Mouse (Mus musculus) megakaryocyte, embryonic 14.5 days (primary cell): ENCODE data around the gene Rab3b. TPM values are rescaled to one million over a fixed set of nuclear protein-coding genes. Genes with fewer than 3 reads are reported as not detected.
"Not testable (repeated sequence)": the region's sequence is repeated elsewhere in the genome, so short reads cannot be mapped to it uniquely, and the experiment has no call there.

Experiments used
- H3K27me3 ChIP-seq: replicated peaks from 2 replicates; pipeline ENCODE3; 2012; ENCODE audit warnings: inconsistent platforms
- H3K36me3 ChIP-seq: replicated peaks from 2 replicates; pipeline ENCODE3; 2012; ENCODE audit warnings: low read length, inconsistent platforms, mixed read lengths
- H3K4me1 ChIP-seq: 2 replicates; pipeline ENCODE4 v1.6.1; 2012; ENCODE audit warnings: inconsistent platforms
- H3K4me3 ChIP-seq: replicated peaks from 2 replicates; pipeline ENCODE3; 2012; ENCODE audit warnings: moderate library complexity, mild to moderate bottlenecking, inconsistent platforms
- H3K9me3 ChIP-seq: 2 replicates; pipeline ENCODE4 v1.6.1; 2012; ENCODE audit warnings: inconsistent platforms
- FLI1 ChIP-seq: IDR thresholded peaks from 2 replicates; pipeline ENCODE4 v1.6.1; 2012; ENCODE audit warnings: low read length, inconsistent platforms, mixed read lengths
- GATA1 ChIP-seq: IDR thresholded peaks from 3 replicates; pipeline ENCODE4 v1.6.1; 2012; ENCODE audit warnings: mixed read lengths, low read length, inconsistent platforms, borderline replicate concordance
- polyA plus RNA-seq: library from polyadenylated mRNA; stranded (reverse); fragments of >175 nt; gene quantifications from 2 replicates; pipeline ENCODE4 v1.2.3, GENCODE M21; 2012; ENCODE audit warnings: low replicate concordance; ENCODE audit not compliant: insufficient read depth

The Rab3b gene
- polyA plus RNA-seq, 1 experiment = not detected

DNA sequence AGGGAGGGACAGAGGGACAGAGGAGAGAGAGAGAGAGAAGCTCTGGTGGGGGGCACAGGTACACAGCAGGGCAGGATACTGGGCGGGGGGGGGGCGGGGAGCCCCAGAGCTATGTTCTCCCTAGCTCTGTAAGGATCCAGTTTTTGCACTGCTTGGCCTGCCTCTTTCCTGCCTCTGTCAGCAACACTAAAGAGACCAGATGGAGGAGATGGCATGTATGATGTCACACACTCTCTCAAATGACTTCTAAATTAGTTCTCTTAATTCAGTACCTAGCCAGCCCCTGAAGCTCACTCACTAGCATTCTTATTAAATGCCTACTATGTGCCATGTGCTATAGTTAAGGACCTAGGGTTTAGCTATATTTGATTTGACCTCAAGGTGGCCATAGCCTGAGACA lies 33.0 kb downstream of the Rab3b start:
- H3K27me3 ChIP-seq = peaks cover 21% of the 10 kb centered on the region
- TF ChIP-seq FLI1 = no peak
- TF ChIP-seq GATA1 = no peak
- H3K9me3 ChIP-seq = peaks cover 6% of the 10 kb centered on the region
- peaks cover 3% of the 10 kb centered on the region; the same call in 1 of the 2 replicates for H3K4me1 ChIP-seq
- no peak overlapping the region for H3K4me3 ChIP-seq
- no peaks in the 10 kb centered on the region for H3K36me3 ChIP-seq

DNA sequence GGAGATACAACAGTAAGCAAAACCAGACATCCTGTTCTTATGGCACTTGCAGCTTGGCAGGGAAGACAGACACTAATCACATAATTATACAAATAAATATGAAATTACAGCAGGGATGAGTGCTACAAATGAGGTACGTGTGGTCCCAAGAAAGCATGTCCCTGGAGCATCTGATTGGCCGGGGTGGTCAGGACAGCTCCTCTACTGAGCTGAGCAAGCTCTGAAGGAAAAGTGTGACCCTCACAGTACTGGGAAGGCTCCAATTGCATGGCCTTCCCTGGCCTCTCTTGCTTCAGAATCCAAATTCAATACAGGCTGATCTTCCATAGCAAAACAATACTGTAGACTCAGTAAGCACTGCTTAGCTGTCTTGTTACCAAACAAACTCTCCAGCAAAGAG lies 34.3 kb downstream of the Rab3b start:
- H3K4me3 ChIP-seq = no peak overlapping the region
- H3K27me3 ChIP-seq = peaks cover 15% of the 10 kb centered on the region
- H3K9me3 ChIP-seq = peaks cover 6% of the 10 kb centered on the region
- peaks cover 7% of the 10 kb centered on the region; the same call in 1 of the 2 replicates for H3K4me1 ChIP-seq
- H3K36me3 ChIP-seq = no peaks in the 10 kb centered on the region
- TF ChIP-seq FLI1 (no peak), GATA1 (no peak)

- TF ChIP-seq GATA1 (no peak), FLI1 (no peak)
- peaks cover 6% of the 10 kb centered on the region for H3K9me3 ChIP-seq
- H3K36me3 ChIP-seq = no peaks in the 10 kb centered on the region
- peaks cover 15% of the 10 kb centered on the region for H3K27me3 ChIP-seq
- no peak overlapping the region for H3K4me3 ChIP-seq
- peaks cover 7% of the 10 kb centered on the region; the same call in 1 of the 2 replicates for H3K4me1 ChIP-seq
Measured at GRCm38 (mm10) chr4:108914391-108914790, 35.5 kb downstream of the Rab3b start.

DNA sequence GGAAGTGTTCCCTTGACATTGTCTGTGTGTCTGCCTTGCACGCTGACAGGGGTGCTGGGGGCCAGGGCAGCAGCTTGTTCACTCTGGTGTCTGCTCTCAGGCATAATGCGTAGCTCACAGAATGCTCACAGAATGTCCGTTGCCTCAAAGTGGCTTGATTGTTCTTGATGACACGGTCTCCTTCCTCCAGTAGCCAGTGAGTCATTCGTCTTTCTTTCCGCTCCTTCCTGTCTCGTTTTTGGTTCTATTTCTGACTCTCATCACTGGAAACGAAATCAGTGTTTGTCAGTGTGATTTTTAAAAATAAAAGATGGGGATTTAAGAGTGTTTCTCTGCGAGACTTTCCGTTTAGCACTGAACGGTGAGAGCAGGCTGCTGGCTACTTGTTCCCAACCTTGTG lies 36.2 kb downstream of the Rab3b start:
- peaks cover 6% of the 10 kb centered on the region for H3K9me3 ChIP-seq
- TF ChIP-seq GATA1 = no peak
- no peak for TF ChIP-seq FLI1
- peak overlapping the region; percentile 7 for H3K4me3 ChIP-seq
- no peaks in the 10 kb centered on the region for H3K36me3 ChIP-seq
- H3K27me3 ChIP-seq = peaks cover 15% of the 10 kb centered on the region
- peaks cover 4% of the 10 kb centered on the region; the same call in 1 of the 2 replicates for H3K4me1 ChIP-seq

DNA sequence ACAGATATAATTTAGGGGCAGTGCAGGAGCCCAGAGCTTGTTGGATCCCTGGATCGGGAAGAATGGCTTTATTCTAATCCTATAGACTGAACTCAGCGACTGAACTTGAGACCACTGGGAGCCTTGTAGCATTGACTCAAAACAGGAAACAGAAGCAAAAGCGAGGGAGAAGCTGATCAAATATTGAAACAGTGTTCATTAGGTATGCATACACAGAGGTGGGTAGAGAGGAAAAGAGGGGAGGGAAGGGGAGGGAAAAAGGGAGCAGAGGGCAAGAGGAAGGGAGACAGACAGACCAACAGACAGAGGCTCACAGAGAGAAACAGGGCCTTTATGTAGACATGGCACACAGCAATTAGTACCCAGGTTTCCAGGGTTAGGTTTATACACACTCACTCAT lies 38.8 kb downstream of the Rab3b start:
- H3K9me3 ChIP-seq = no peaks in the 10 kb centered on the region
- H3K4me1 ChIP-seq = peaks cover 4% of the 10 kb centered on the region; the same call in 1 of the 2 replicates
- peaks cover 13% of the 10 kb centered on the region for H3K27me3 ChIP-seq
- no peaks in the 10 kb centered on the region for H3K36me3 ChIP-seq
- H3K4me3 ChIP-seq = no peak overlapping the region
- TF ChIP-seq GATA1 (no peak), FLI1 (no peak)

DNA sequence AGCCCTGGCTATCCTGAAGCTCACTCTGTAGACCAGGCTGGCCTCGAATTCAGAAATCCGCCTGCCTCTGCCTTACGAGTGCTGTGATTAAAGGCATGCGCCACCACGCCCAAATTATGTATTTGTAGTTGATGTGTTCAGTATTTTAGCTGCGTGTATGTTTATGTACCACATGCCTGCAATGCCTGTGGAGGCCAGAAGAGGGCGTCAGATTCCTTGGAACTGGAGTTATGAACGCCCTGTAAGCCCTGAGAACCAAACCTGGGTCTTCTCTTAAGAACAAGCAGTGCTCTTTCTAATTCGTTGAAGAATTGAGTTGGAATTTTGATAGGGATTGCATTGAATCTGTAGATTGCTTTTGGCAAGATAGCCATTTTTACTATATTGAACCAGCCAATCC lies 49.1 kb downstream of the Rab3b start:
- peaks cover 13% of the 10 kb centered on the region for H3K27me3 ChIP-seq
- not testable (repeated sequence) for H3K4me3 ChIP-seq, H3K9me3 ChIP-seq, H3K4me1 ChIP-seq, H3K36me3 ChIP-seq

DNA sequence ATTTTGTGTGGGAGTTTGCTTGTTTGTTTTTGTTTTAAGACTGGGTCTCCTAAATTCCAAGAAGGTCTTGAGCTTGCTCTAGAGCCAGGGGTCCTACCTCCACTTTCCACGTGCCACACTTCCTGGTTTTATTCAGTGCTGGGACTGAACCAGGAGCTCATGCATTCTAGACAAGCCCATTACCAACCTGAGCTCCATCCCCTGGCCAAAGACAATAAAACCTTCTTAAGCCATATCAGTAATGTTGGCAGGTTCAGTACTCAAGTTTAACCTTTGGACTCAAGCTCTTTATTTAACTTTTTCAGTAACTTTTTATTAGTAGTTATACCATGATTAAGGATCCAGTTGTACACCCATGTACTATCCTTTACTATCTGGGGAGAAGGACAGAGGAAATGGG lies 54.3 kb downstream of the Rab3b start:
- peaks cover 15% of the 10 kb centered on the region for H3K27me3 ChIP-seq
- H3K9me3 ChIP-seq = no peaks in the 10 kb centered on the region
- no peaks in the 10 kb centered on the region for H3K36me3 ChIP-seq
- H3K4me1 ChIP-seq = no peaks in the 10 kb centered on the region
- TF ChIP-seq GATA1 (no peak), FLI1 (no peak)
- no peak overlapping the region for H3K4me3 ChIP-seq

GRCm38 (mm10) chr4:108934856-108935255 lies 56.0 kb downstream of the Rab3b start:
- Histone ChIP-seq H3K4me1 (no peaks in the 10 kb centered on the region), H3K27me3 (peaks cover 13% of the 10 kb centered on the region), H3K9me3 (no peaks in the 10 kb centered on the region), H3K4me3 (no peak overlapping the region), H3K36me3 (no peaks in the 10 kb centered on the region)
- TF ChIP-seq FLI1 = no peak
- no peak for TF ChIP-seq GATA1

DNA sequence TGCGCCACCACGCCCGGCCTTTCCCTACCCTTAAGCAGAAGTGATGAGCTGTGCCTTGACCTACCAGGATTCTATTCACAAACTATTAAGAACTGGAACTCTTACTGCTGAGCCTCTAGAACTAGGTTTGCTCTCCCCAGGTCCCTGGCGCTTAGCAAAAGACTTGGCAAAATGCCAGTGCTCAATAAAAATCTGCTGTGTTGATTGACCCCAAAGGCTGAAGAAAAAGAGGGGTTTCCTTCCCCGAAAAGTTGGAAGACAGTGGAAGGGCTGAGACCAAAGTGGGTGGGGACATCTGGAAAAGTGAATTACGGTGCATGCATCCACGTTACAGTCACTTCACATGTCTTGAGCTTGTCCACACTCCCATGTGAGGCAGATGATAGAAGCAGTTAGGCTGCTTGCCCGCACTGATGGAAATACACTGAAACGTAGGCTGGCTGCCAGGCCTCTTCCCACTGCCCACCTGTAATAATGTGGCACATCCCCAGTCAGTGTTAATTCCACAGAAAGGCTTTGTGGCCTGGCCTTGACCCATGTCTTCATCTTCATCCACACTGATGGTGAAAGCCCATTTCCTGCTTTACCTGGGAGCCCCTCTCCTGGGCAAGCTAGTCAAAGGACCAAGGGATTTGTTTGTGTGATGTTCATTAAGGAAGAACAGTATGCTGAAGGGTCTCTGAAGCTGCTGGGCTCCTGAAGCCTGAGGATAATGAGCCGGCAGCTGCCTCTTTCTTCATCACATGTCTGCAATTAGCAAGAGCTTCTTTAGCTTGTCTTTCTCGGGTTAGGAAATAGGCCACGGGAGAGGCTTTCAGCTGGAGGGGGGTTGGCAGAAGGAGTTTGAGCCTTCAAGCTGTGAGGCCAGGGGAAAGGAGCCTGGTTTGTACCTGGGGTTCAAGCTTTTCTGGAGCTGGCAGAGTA lies 59.2 kb downstream of the Rab3b start:
- Histone ChIP-seq H3K36me3 (no peaks in the 10 kb centered on the region), H3K9me3 (no peaks in the 10 kb centered on the region), H3K4me1 (no peaks in the 10 kb centered on the region), H3K27me3 (peaks cover 20% of the 10 kb centered on the region), H3K4me3 (no peak overlapping the region)
- TF ChIP-seq GATA1 (no peak), FLI1 (no peak)

DNA sequence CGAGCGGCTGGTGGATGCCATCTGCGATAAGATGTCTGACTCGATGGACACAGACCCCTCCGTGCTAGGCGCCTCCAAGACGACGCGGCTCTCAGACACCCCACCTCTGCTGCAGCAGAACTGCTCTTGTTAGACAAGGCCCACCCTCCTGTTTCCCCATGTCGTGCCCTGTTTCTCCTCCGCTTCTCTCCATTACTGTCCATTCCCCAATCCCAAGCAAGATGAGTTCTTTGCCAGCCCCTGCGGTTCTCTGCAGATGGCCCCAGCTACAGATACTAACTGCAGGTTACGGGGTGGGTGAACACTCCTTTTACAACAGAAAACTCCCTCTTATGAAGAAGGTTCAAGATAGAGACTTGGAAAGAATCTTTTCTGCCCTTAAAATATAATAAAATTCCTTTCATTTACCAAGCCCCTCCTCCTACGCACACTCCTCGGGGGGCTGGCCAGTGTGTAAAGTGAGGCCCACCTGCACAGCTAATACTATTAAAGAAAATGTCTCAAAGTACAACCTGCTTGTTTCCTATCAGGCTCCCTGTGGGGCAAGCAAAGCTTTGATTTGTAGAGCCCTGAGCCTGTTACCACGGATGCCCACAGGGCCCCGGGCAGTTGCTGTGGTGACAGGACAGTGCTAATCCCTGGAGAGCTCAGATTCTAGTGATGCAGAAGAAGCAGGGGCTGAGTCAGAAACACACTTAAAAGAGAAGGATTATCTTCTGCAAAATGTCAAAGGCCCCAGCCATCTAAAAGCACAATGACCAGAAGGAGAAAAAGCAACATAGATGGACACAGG lies 62.0 kb downstream of the Rab3b start:
- Histone ChIP-seq H3K27me3 (peaks cover 25% of the 10 kb centered on the region), H3K36me3 (no peaks in the 10 kb centered on the region), H3K9me3 (no peaks in the 10 kb centered on the region), H3K4me1 (no peaks in the 10 kb centered on the region), H3K4me3 (no peak overlapping the region)
- TF ChIP-seq GATA1 (no peak), FLI1 (no peak)
